Mouse (Mus musculus) cortical plate, adult 2 months (tissue): ENCODE data around the gene Disp2.

Source experiments
- CTCF ChIP-seq: fragments of 200-500 bp; IDR thresholded peaks from 2 replicates; pipeline ENCODE4 v1.5.1; 2011; ENCODE audit warnings: mild to moderate bottlenecking, control low read depth, low read length; ENCODE audit not compliant: insufficient read depth; ENCODE audit errors: extremely low read depth
- POLR2A ChIP-seq: fragments of 200-500 bp; IDR thresholded peaks from 2 replicates; pipeline ENCODE4 v1.6.1; 2011; ENCODE audit warnings: mild to moderate bottlenecking, low read length, control low read depth; ENCODE audit not compliant: insufficient read depth; ENCODE audit errors: extremely low read depth

DNA sequence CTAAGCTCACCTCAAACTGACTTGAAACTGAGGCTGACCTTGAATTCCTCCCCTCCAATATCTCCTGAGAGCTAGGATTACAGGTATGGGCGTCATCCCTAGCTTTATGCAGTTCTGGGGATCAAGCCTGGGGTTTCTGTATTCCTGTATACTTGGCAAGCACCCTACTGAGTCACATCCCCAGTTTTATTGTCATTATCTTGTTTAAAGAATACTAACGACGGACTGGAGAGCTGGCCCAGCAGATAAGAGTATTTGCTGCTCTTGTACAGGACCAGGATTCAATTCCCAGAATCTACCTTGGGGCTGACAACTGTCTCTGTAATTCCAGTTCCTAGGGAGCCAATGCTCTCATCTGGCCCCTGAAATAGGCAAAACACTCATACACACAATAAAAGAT is 26.2 kb downstream of the Disp2 start:
- TF ChIP-seq CTCF (no peak), POLR2A (no peak)
